Mouse (Mus musculus): ENCODE measurements around the gene Zfp146. TPM values are rescaled to one million over a fixed set of nuclear protein-coding genes. Genes with fewer than 3 reads are reported as not detected.

Gene Zfp146
- polyA plus RNA-seq, 1 experiment from 2014 or later: 17.0 TPM

- Histone ChIP-seq H3K27me3 (ENCODE audit: low read depth, poor library complexity, severe bottlenecking) (no peaks in the 10 kb centered on the region), H3K27ac (replicated peaks) (no peak overlapping the region), H3K9me3 (replicated peaks) (no peaks in the 10 kb centered on the region), H3K4me3 (no peak overlapping the region), H3K36me3 (no peaks in the 10 kb centered on the region), H3K4me1 (peaks cover 14% of the 10 kb centered on the region)
- DNase-seq (ENCODE audit: low spot score): no peak
- WGBS: 85% methylated on average over 18 of the region's 18 CpGs
Measured at GRCm38 (mm10) chr7:30199498-30200139, 30.1 kb upstream of the Zfp146 start.

GRCm38 (mm10) chr7:30198481-30198971, 29.0 kb upstream of the Zfp146 start, which contains the start of gene Capns1:
Capns1 (minus strand) TSS chr7:30198811.
- no peaks in the 10 kb centered on the region for H3K9me3 ChIP-seq (replicated peaks)
- DNase-seq (ENCODE audit: low spot score): peak; percentile 70
- H3K4me3 ChIP-seq: peak within 1 kb of the TSS; percentile 23; the same call in 1 of the 2 replicates
- H3K27ac ChIP-seq (replicated peaks): no peak within 1 kb of the TSS
- 12% methylated on average over 8 of the region's 8 CpGs for WGBS
- H3K4me1 ChIP-seq: peaks cover 16% of the 10 kb centered on the region
- no peaks in the 10 kb centered on the region for H3K27me3 ChIP-seq (ENCODE audit: low read depth, poor library complexity, severe bottlenecking)
- H3K36me3 ChIP-seq: no peaks in the 10 kb centered on the region

- no peak for DNase-seq (ENCODE audit: low spot score)
- Histone ChIP-seq H3K4me1 (peaks cover 25% of the 10 kb centered on the region), H3K27me3 (ENCODE audit: low read depth, poor library complexity, severe bottlenecking) (no peaks in the 10 kb centered on the region), H3K36me3 (no peaks in the 10 kb centered on the region), H3K27ac (replicated peaks) (no peak overlapping the region), H3K4me3 (no peak overlapping the region), H3K9me3 (replicated peaks) (no peaks in the 10 kb centered on the region)
- 74% methylated on average over 5 of the region's 5 CpGs for WGBS
Measured at GRCm38 (mm10) chr7:30197592-30198129, 28.1 kb upstream of the Zfp146 start.

GRCm38 (mm10) chr7:30196171-30196570, 26.6 kb upstream of the Zfp146 start:
- no peak for DNase-seq (ENCODE audit: low spot score)
- Histone ChIP-seq H3K27ac (replicated peaks) (no peak overlapping the region), H3K36me3 (peaks cover 14% of the 10 kb centered on the region), H3K4me3 (no peak overlapping the region), H3K4me1 (peaks cover 28% of the 10 kb centered on the region), H3K9me3 (replicated peaks) (no peaks in the 10 kb centered on the region), H3K27me3 (ENCODE audit: low read depth, poor library complexity, severe bottlenecking) (no peaks in the 10 kb centered on the region)
- 83% methylated on average over 6 of the region's 6 CpGs for WGBS

GRCm38 (mm10) chr7:30195461-30195860, 25.9 kb upstream of the Zfp146 start:
- no peaks in the 10 kb centered on the region for H3K9me3 ChIP-seq (replicated peaks)
- WGBS: 73% methylated on average over 6 of the region's 6 CpGs
- H3K27me3 ChIP-seq (ENCODE audit: low read depth, poor library complexity, severe bottlenecking): no peaks in the 10 kb centered on the region
- H3K27ac ChIP-seq (replicated peaks): peak overlapping the region; percentile 86
- DNase-seq (ENCODE audit: low spot score): no peak
- peak overlapping the region; percentile 83 for H3K4me3 ChIP-seq
- H3K4me1 ChIP-seq: peaks cover 28% of the 10 kb centered on the region
- H3K36me3 ChIP-seq: peaks cover 21% of the 10 kb centered on the region

- peaks cover 28% of the 10 kb centered on the region for H3K4me1 ChIP-seq
- WGBS: under 1% methylated on average over 28 of the region's 28 CpGs
- peak overlapping the region; percentile 86 for H3K27ac ChIP-seq (replicated peaks)
- no peaks in the 10 kb centered on the region for H3K9me3 ChIP-seq (replicated peaks)
- peak; percentile 98 for DNase-seq (ENCODE audit: low spot score)
- H3K27me3 ChIP-seq (ENCODE audit: low read depth, poor library complexity, severe bottlenecking): no peaks in the 10 kb centered on the region
- peaks cover 27% of the 10 kb centered on the region for H3K36me3 ChIP-seq
- H3K4me3 ChIP-seq: peak overlapping the region; percentile 83
Measured at GRCm38 (mm10) chr7:30194884-30195283, 25.3 kb upstream of the Zfp146 start.

GRCm38 (mm10) chr7:30194101-30194831, 24.7 kb upstream of the Zfp146 start:
- Histone ChIP-seq H3K27me3 (ENCODE audit: low read depth, poor library complexity, severe bottlenecking) (no peaks in the 10 kb centered on the region), H3K27ac (replicated peaks) (peak overlapping the region; percentile 86), H3K9me3 (replicated peaks) (no peaks in the 10 kb centered on the region), H3K4me1 (peaks cover 28% of the 10 kb centered on the region), H3K36me3 (peaks cover 29% of the 10 kb centered on the region), H3K4me3 (peak overlapping the region; percentile 83)
- peak; percentile 44 for DNase-seq (ENCODE audit: low spot score)
- WGBS: under 1% methylated on average over 26 of the region's 26 CpGs

GRCm38 (mm10) chr7:30193581-30194100, 24.1 kb upstream of the Zfp146 start:
- under 1% methylated on average over 26 of the region's 26 CpGs for WGBS
- no peaks in the 10 kb centered on the region for H3K27me3 ChIP-seq (ENCODE audit: low read depth, poor library complexity, severe bottlenecking)
- H3K27ac ChIP-seq (replicated peaks): peak overlapping the region; percentile 86
- no peaks in the 10 kb centered on the region for H3K9me3 ChIP-seq (replicated peaks)
- DNase-seq (ENCODE audit: low spot score): peak; percentile 81
- H3K36me3 ChIP-seq: peaks cover 35% of the 10 kb centered on the region
- H3K4me3 ChIP-seq: peak overlapping the region; percentile 83
- peaks cover 28% of the 10 kb centered on the region for H3K4me1 ChIP-seq

- Histone ChIP-seq H3K4me1 (peaks cover 28% of the 10 kb centered on the region), H3K27ac (replicated peaks) (no peak overlapping the region), H3K4me3 (peak overlapping the region; percentile 83), H3K36me3 (peaks cover 41% of the 10 kb centered on the region), H3K27me3 (ENCODE audit: low read depth, poor library complexity, severe bottlenecking) (no peaks in the 10 kb centered on the region), H3K9me3 (replicated peaks) (no peaks in the 10 kb centered on the region)
- no peak for DNase-seq (ENCODE audit: low spot score)
- 15% methylated on average over 9 of the region's 9 CpGs for WGBS
Measured at GRCm38 (mm10) chr7:30193013-30193412, 23.5 kb upstream of the Zfp146 start.

- DNase-seq (ENCODE audit: low spot score): no peak
- Histone ChIP-seq H3K27me3 (ENCODE audit: low read depth, poor library complexity, severe bottlenecking) (no peaks in the 10 kb centered on the region), H3K4me1 (peaks cover 28% of the 10 kb centered on the region), H3K4me3 (no peak overlapping the region), H3K36me3 (peaks cover 51% of the 10 kb centered on the region), H3K9me3 (replicated peaks) (no peaks in the 10 kb centered on the region), H3K27ac (replicated peaks) (no peak overlapping the region)
- WGBS: 91% methylated on average over 12 of the region's 12 CpGs
Measured at GRCm38 (mm10) chr7:30192088-30192487, 22.5 kb upstream of the Zfp146 start.

- no peak overlapping the region for H3K27ac ChIP-seq (replicated peaks)
- DNase-seq (ENCODE audit: low spot score): no peak
- H3K36me3 ChIP-seq: peaks cover 73% of the 10 kb centered on the region
- 92% methylated on average over 4 of the region's 4 CpGs for WGBS
- H3K4me1 ChIP-seq: peaks cover 28% of the 10 kb centered on the region
- no peak overlapping the region for H3K4me3 ChIP-seq
- H3K27me3 ChIP-seq (ENCODE audit: low read depth, poor library complexity, severe bottlenecking): no peaks in the 10 kb centered on the region
- no peaks in the 10 kb centered on the region for H3K9me3 ChIP-seq (replicated peaks)
Measured at GRCm38 (mm10) chr7:30189116-30189491, 19.6 kb upstream of the Zfp146 start.

GRCm38 (mm10) chr7:30188344-30189115, 19.0 kb upstream of the Zfp146 start:
- Histone ChIP-seq H3K27ac (replicated peaks) (no peak overlapping the region), H3K4me3 (no peak overlapping the region), H3K9me3 (replicated peaks) (no peaks in the 10 kb centered on the region), H3K4me1 (peaks cover 29% of the 10 kb centered on the region), H3K27me3 (ENCODE audit: low read depth, poor library complexity, severe bottlenecking) (no peaks in the 10 kb centered on the region), H3K36me3 (peaks cover 73% of the 10 kb centered on the region)
- DNase-seq (ENCODE audit: low spot score): no peak
- WGBS: 91% methylated on average over 12 of the region's 12 CpGs

Data from midbrain, embryonic 10.5 days (tissue).